In genomic region chr9:122006609-122007008, GRCm38 (mm10) we compare ENCODE assay signal across 10 mouse cellular contexts. TPM values are rescaled to one million over a fixed set of nuclear protein-coding genes. Genes with fewer than 3 reads are reported as not detected.
DNase-seq lines count a peak whose midpoint lies in the region; ATAC-seq lines count a peak whose summit lies in the region.
"Had no signal": no experiment of that assay in that cellular context is flagged by ENCODE, and none has a peak within 500 bp of the region (broad histone marks: within the 10 kb centered on the region; RNA-seq: fewer than 3 reads in every experiment).

No protein-coding gene starts in this region.

- DNase-seq in adrenal gland, postnatal 10 days: peak; percentile 74
- DNase-seq in adrenal gland, postnatal 4 days (ENCODE audit: low spot score in 2 of 2): no peak
- DNase-seq in ovary, postnatal 36 days (ENCODE audit: low spot score): peak; percentile 56
- no peak for DNase-seq in ovary, postnatal 10 days (ENCODE audit: low spot score)
- peak; percentile 75 for DNase-seq in limb, embryonic 10.5 days (ENCODE audit: low spot score)
- DNase-seq in thymus, postnatal 25 days: peak; percentile 55
- no peak for DNase-seq in spleen, postnatal 36 days (ENCODE audit: low spot score in 2 of 2)

- H3K9me3 ChIP-seq in limb, embryonic 10.5 days (replicated peaks): no peaks in the 10 kb centered on the region
- no peaks in the 10 kb centered on the region for H3K9me3 ChIP-seq in forebrain, embryonic 16.5 days (ENCODE audit: control insufficient read depth, low read length)
- H3K9me3 ChIP-seq: embryonic facial prominence, embryonic 13.5 days; hindbrain, embryonic 15.5 days had no signal

- H3K4me3 ChIP-seq in limb, embryonic 10.5 days: no peak overlapping the region
- no peak overlapping the region for H3K4me3 ChIP-seq in forebrain, embryonic 16.5 days (replicated peaks; ENCODE audit: low read length)
- H3K4me3 ChIP-seq: embryonic facial prominence, embryonic 13.5 days; hindbrain, embryonic 15.5 days had no signal

- no peak for ATAC-seq in forebrain, embryonic 16.5 days

- no peak overlapping the region for H3K4me2 ChIP-seq in forebrain, embryonic 16.5 days (ENCODE audit: low read length)
- H3K4me2 ChIP-seq: embryonic facial prominence, embryonic 13.5 days; hindbrain, embryonic 15.5 days had no signal

- no peak overlapping the region for H3K9ac ChIP-seq in forebrain, embryonic 16.5 days (replicated peaks; ENCODE audit: low read depth, low read length)
- H3K9ac ChIP-seq: embryonic facial prominence, embryonic 13.5 days; hindbrain, embryonic 15.5 days had no signal

- 10% methylated on average over 7 of the region's 7 CpGs for WGBS in limb, embryonic 10.5 days
- WGBS in forebrain, embryonic 16.5 days: 6% methylated on average over 7 of the region's 7 CpGs

- no peaks in the 10 kb centered on the region for H3K36me3 ChIP-seq in limb, embryonic 10.5 days
- H3K36me3 ChIP-seq in forebrain, embryonic 16.5 days (ENCODE audit: control insufficient read depth, insufficient read depth): no peaks in the 10 kb centered on the region
- H3K36me3 ChIP-seq: embryonic facial prominence, embryonic 13.5 days; hindbrain, embryonic 15.5 days had no signal

- no peak overlapping the region for H3K27ac ChIP-seq in limb, embryonic 10.5 days
- H3K27ac ChIP-seq in forebrain, embryonic 16.5 days (ENCODE audit: low read length): no peak overlapping the region
- H3K27ac ChIP-seq: embryonic facial prominence, embryonic 13.5 days; hindbrain, embryonic 15.5 days had no signal

- no peaks in the 10 kb centered on the region for H3K27me3 ChIP-seq in limb, embryonic 10.5 days (ENCODE audit: low read depth, poor library complexity, severe bottlenecking)
- H3K27me3 ChIP-seq in forebrain, embryonic 16.5 days (replicated peaks; ENCODE audit: control insufficient read depth, insufficient read depth, low read length): no peaks in the 10 kb centered on the region
- H3K27me3 ChIP-seq: hindbrain, embryonic 15.5 days had no signal

- no peaks in the 10 kb centered on the region for H3K4me1 ChIP-seq in limb, embryonic 10.5 days
- peaks cover 13% of the 10 kb centered on the region for H3K4me1 ChIP-seq in forebrain, embryonic 16.5 days (replicated peaks; ENCODE audit: control insufficient read depth, insufficient read depth, low read length)
- H3K4me1 ChIP-seq: embryonic facial prominence, embryonic 13.5 days had no signal

RNA-seq across cellular contexts. Expression of gene Pomgnt2, which starts 9.7 kb away (rescaled TPM):
- total RNA-seq in adrenal gland, postnatal 10 days (2021): 10 to 100 TPM; 13.0 to 16.6 TPM
- 10 to 100 TPM; 15.6 to 19.9 TPM for total RNA-seq in adrenal gland, postnatal 4 days (2021)
- 11.5 and 12.5 TPM in 2 replicates for polyA plus RNA-seq in limb, embryonic 10.5 days (2016; fragmentation: Nextera tagmentation; extraction: Ambion mirVana)
- polyA plus RNA-seq in forebrain, embryonic 16.5 days (2015; fragmentation: Nextera tagmentation; extraction: Ambion mirVana): 28.3 and 32.5 TPM in 2 replicates

RNA-seq across cellular contexts. Expression of gene Fam198a, which starts 55.8 kb away (rescaled TPM):
- total RNA-seq in adrenal gland, postnatal 10 days (2021): 1 to 10 TPM; 3.9 to 5.6 TPM
- 1 to 10 TPM; 6.8 to 8.4 TPM for total RNA-seq in adrenal gland, postnatal 4 days (2021)
- polyA plus RNA-seq in limb, embryonic 10.5 days (2016; fragmentation: Nextera tagmentation; extraction: Ambion mirVana): 0.40 and 0.65 TPM in 2 replicates
- polyA plus RNA-seq in forebrain, embryonic 16.5 days (2015; fragmentation: Nextera tagmentation; extraction: Ambion mirVana): 1.6 and 1.8 TPM in 2 replicates

Comparison
In these comparisons a context has a peak if more than half of its experiments do, and no peak if none do; other contexts are left out.
1. DNase-seq: peak in adrenal gland, postnatal 10 days (single experiment), ovary, postnatal 36 days (single experiment), limb, embryonic 10.5 days (single experiment) and thymus, postnatal 25 days (single experiment); none in adrenal gland, postnatal 4 days (0 of 2), ovary, postnatal 10 days (single experiment) and spleen, postnatal 36 days (0 of 2).